Mouse (Mus musculus) kidney, adult 2 months (tissue): ENCODE results near the gene Insr.

ENCODE experiments used
- CTCF ChIP-seq: fragments of 200-500 bp; conservative IDR thresholded peaks from 2 replicates; pipeline ENCODE4 v1.5.1; 2011; ENCODE audit warnings: low read depth, mild to moderate bottlenecking, control low read depth, low read length, moderate library complexity, mixed read lengths; ENCODE audit not compliant: insufficient read depth, insufficient read length
- POLR2A ChIP-seq: fragments of 200-500 bp; IDR thresholded peaks from one replicate; pipeline ENCODE4 v1.6.1; 2011; ENCODE audit warnings: low read depth, low read length, control low read depth

DNA sequence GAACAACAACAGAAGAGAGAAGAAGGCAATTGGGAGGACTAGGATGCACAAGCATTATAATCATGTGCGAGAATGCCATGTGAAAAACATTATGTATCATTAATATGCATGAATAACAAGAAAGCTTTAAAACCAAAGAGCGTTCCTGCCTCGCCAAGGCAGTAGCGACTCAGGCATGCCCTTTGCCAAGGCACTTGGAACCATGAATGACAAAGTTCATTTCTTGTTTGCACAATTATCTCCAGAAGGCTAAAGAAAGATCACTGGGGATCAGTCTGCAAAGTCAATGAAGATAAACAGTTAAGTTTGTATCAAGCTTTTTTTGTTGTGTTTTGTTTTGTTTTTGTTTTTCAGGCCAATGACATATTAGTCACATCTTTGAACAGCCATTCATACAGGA is 36.2 kb downstream of the Insr start:
- no peak for TF ChIP-seq CTCF
- TF ChIP-seq POLR2A: no peak
